ENCODE assay signal across 18 mouse cellular contexts in the genomic region with DNA sequence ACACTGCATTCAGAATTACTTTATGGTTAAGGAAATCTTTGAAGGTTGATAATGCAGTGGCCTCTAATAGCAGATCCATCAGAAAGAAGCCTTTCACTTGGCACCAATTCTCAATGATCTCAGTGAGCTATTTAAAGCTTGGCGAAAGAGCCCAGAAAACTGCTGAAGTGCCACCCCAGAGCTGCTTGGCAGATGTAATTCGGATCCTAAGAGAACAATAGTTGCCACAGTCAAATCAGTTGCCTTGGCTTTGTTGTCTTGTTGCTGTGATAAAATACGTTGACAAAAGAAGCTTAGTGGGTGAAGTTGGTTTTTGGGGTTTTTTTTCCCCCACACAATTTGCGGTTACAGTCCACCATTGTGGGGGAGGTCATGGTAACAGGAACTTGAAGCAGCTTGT.
DNase-seq lines count a peak whose midpoint lies in the region; ATAC-seq lines count a peak whose summit lies in the region.
"Had no signal": no experiment of that assay in that cellular context is flagged by ENCODE, and none has a peak within 500 bp of the region (broad histone marks: within the 10 kb centered on the region; RNA-seq: fewer than 3 reads in every experiment).

No protein-coding gene starts in this region.

- H3K4me1 ChIP-seq in heart, embryonic 16.5 days (ENCODE audit: control insufficient read depth, insufficient read depth, low read length), result peaks cover 12% of the 10 kb centered on the region; the same call in 1 of the 2 replicates
- peaks cover 9% of the 10 kb centered on the region; the same call in 1 of the 2 replicates for H3K4me1 ChIP-seq in heart, embryonic 12.5 days (replicated peaks)
- H3K4me1 ChIP-seq in limb, embryonic 10.5 days, result peaks cover 9% of the 10 kb centered on the region; the same call in 1 of the 2 replicates
- H3K4me1 ChIP-seq: megakaryocyte, embryonic 14.5 days; neural tube, embryonic 12.5 days had no signal

- H3K4me3 ChIP-seq in heart, embryonic 16.5 days (ENCODE audit: low read length), result no peak overlapping the region
- H3K4me3 ChIP-seq in heart, embryonic 12.5 days, result no peak overlapping the region
- no peak overlapping the region for H3K4me3 ChIP-seq in limb, embryonic 10.5 days
- H3K4me3 ChIP-seq: embryonic facial prominence, embryonic 12.5 days; megakaryocyte, embryonic 14.5 days; neural tube, embryonic 12.5 days had no signal

- ATAC-seq in heart, embryonic 16.5 days (replicated peaks; ENCODE audit: extremely low read depth, insufficient read depth, low FRiP score), result no peak
- no peak for ATAC-seq in heart, embryonic 12.5 days (ENCODE audit: insufficient number of reproducible peaks, low FRiP score)
- ATAC-seq: inflammation-experienced regulatory T-cells, adult 6 months; lung, postnatal 0 days had no signal

- peak overlapping the region; percentile 46; the same call in 1 of the 2 replicates for H3K27ac ChIP-seq in heart, embryonic 16.5 days (ENCODE audit: low read length)
- H3K27ac ChIP-seq in heart, embryonic 12.5 days (ENCODE audit: poor library complexity, severe bottlenecking), result no peak overlapping the region
- no peak overlapping the region for H3K27ac ChIP-seq in limb, embryonic 10.5 days
- H3K27ac ChIP-seq: embryonic facial prominence, embryonic 12.5 days; liver, embryonic 14.5 days; neural tube, embryonic 12.5 days had no signal

- H3K36me3 ChIP-seq in heart, embryonic 16.5 days (ENCODE audit: control insufficient read depth, insufficient read depth), result no peaks in the 10 kb centered on the region
- H3K36me3 ChIP-seq in heart, embryonic 12.5 days, result no peaks in the 10 kb centered on the region
- no peaks in the 10 kb centered on the region for H3K36me3 ChIP-seq in limb, embryonic 10.5 days
- H3K36me3 ChIP-seq: embryonic facial prominence, embryonic 12.5 days; G1E; neural tube, embryonic 12.5 days had no signal

- no peaks in the 10 kb centered on the region for H3K9me3 ChIP-seq in heart, embryonic 16.5 days (replicated peaks; ENCODE audit: control insufficient read depth, low read length)
- no peaks in the 10 kb centered on the region for H3K9me3 ChIP-seq in heart, embryonic 12.5 days (replicated peaks)
- no peaks in the 10 kb centered on the region for H3K9me3 ChIP-seq in limb, embryonic 10.5 days (replicated peaks)
- H3K9me3 ChIP-seq: embryonic facial prominence, embryonic 12.5 days; G1E; neural tube, embryonic 12.5 days had no signal

- H3K27me3 ChIP-seq in heart, embryonic 16.5 days (ENCODE audit: control insufficient read depth, insufficient read depth, low read length), result no peaks in the 10 kb centered on the region
- H3K27me3 ChIP-seq in heart, embryonic 12.5 days (replicated peaks), result no peaks in the 10 kb centered on the region
- no peaks in the 10 kb centered on the region for H3K27me3 ChIP-seq in limb, embryonic 10.5 days (ENCODE audit: low read depth, poor library complexity, severe bottlenecking)
- H3K27me3 ChIP-seq: embryonic facial prominence, embryonic 12.5 days; neural tube, embryonic 12.5 days had no signal

- 36% methylated on average over 4 of the region's 4 CpGs for WGBS in heart, embryonic 16.5 days
- 67% methylated on average over 4 of the region's 4 CpGs for WGBS in heart, embryonic 12.5 days
- WGBS in limb, embryonic 10.5 days, result 75% methylated on average over 4 of the region's 4 CpGs

- H3K4me2 ChIP-seq in heart, embryonic 16.5 days (ENCODE audit: low read depth, low read length), result no peak overlapping the region
- no peak overlapping the region for H3K4me2 ChIP-seq in heart, embryonic 12.5 days
- H3K4me2 ChIP-seq: embryonic facial prominence, embryonic 12.5 days; neural tube, embryonic 12.5 days had no signal

- no peak overlapping the region for H3K9ac ChIP-seq in heart, embryonic 16.5 days (ENCODE audit: low read length)
- no peak overlapping the region for H3K9ac ChIP-seq in heart, embryonic 12.5 days
- H3K9ac ChIP-seq: embryonic facial prominence, embryonic 12.5 days; liver, embryonic 14.5 days; neural tube, embryonic 12.5 days had no signal

- DNase-seq in adipocyte (ENCODE audit: low spot score), result peak; percentile 3
- DNase-seq in cerebellum, adult 11 months, result peak; percentile 11
- peak; percentile 31 to 37 for DNase-seq in cerebellum, postnatal 36 days
- no peak for DNase-seq in B cell, adult 2 months
- no peak for DNase-seq in limb, embryonic 10.5 days (ENCODE audit: low spot score)
- DNase-seq: adrenal gland, postnatal 10 days; gastrocnemius, postnatal 25 days; left cerebral cortex, postnatal 4 days; right cerebral cortex, postnatal 25 days had no signal

Comparison
In these comparisons a context has a peak if more than half of its experiments do, and no peak if none do; other contexts are left out.
1. DNase-seq: peak in adipocyte (single experiment), cerebellum, adult 11 months (single experiment) and cerebellum, postnatal 36 days (2 of 2); none in B cell, adult 2 months (0 of 2) and limb, embryonic 10.5 days (single experiment).